Mouse (Mus musculus) ES-Bruce4 (cell line): ENCODE results near the gene Plekho2. TPM values are rescaled to one million over a fixed set of nuclear protein-coding genes. Genes with fewer than 3 reads are reported as not detected.

Source experiments
- H3K27ac ChIP-seq: 2 replicates; pipeline ENCODE4 v1.5.1; 2012; ENCODE audit warnings: low read length, inconsistent platforms; ENCODE audit not compliant: insufficient read depth
- H3K27me3 ChIP-seq: 2 replicates; pipeline ENCODE4 v1.6.1; 2012; ENCODE audit warnings: mild to moderate bottlenecking, low read length, inconsistent platforms; ENCODE audit not compliant: control insufficient read depth, poor library complexity, insufficient read depth, severe bottlenecking
- H3K36me3 ChIP-seq: 2 replicates; pipeline ENCODE4 v1.6.1; 2012; ENCODE audit warnings: inconsistent platforms, mild to moderate bottlenecking, low read length, moderate library complexity; ENCODE audit not compliant: control insufficient read depth, poor library complexity, insufficient read depth, severe bottlenecking
- H3K4me1 ChIP-seq: one replicate; pipeline ENCODE4 v1.8.1; 2011; ENCODE audit warnings: low read length; ENCODE audit not compliant: control insufficient read depth, insufficient read depth
- H3K4me3 ChIP-seq: 2 replicates; pipeline ENCODE4 v1.5.1; 2011; ENCODE audit warnings: low read depth, mild to moderate bottlenecking, low read length
- H3K9ac ChIP-seq: 2 replicates; pipeline ENCODE4 v1.6.1; 2012; ENCODE audit warnings: low read depth, mild to moderate bottlenecking, inconsistent platforms; ENCODE audit not compliant: poor library complexity, severe bottlenecking
- H3K9me3 ChIP-seq: replicated peaks from 2 replicates; pipeline ENCODE4 v1.6.1; 2012; ENCODE audit warnings: mild to moderate bottlenecking, low read length, inconsistent platforms; ENCODE audit not compliant: control insufficient read depth, poor library complexity, insufficient read depth, severe bottlenecking
- CTCF ChIP-seq: IDR thresholded peaks from one replicate; pipeline ENCODE4 v1.8.1; 2011; ENCODE audit warnings: low read depth, low read length
- EP300 ChIP-seq: IDR thresholded peaks from 2 replicates; pipeline ENCODE4 v1.6.1; 2011; ENCODE audit warnings: low read depth, low read length; ENCODE audit not compliant: insufficient read depth
- POLR2A ChIP-seq: IDR thresholded peaks from one replicate; pipeline ENCODE4 v1.8.1; 2011; ENCODE audit warnings: low read length; ENCODE audit not compliant: insufficient read depth
- polyA plus RNA-seq: library from polyadenylated mRNA; stranded (reverse); fragments of >200 nt; gene quantifications from 2 replicates; pipeline ENCODE4 v1.2.4, GENCODE M21; 2011; ENCODE audit warnings: low read depth; ENCODE audit not compliant: missing spikeins, insufficient read depth, insufficient read length

The Plekho2 gene
- polyA plus RNA-seq, 1 experiment = 6.1 TPM

DNA sequence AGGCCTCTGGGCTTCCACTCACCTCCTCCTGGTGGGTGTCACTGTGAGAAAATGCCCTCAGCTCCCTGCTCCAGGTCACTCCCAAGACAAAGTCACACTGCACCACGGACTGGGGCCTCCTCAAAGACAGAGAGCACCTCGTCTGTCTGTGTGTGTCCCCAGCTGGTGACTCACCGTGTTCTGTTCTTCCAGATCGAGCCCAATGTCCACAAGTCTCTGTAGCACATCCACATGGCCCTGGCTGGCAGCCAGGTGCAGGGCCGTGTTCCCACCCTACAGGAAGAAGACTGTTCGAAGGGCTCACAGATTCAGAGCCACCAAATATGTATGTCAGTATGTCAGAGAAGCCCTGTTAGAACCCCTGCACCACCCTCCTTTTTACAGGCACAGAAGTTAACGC is 71.4 kb downstream of the Plekho2 start:
- no peak overlapping the region for H3K4me3 ChIP-seq

DNA sequence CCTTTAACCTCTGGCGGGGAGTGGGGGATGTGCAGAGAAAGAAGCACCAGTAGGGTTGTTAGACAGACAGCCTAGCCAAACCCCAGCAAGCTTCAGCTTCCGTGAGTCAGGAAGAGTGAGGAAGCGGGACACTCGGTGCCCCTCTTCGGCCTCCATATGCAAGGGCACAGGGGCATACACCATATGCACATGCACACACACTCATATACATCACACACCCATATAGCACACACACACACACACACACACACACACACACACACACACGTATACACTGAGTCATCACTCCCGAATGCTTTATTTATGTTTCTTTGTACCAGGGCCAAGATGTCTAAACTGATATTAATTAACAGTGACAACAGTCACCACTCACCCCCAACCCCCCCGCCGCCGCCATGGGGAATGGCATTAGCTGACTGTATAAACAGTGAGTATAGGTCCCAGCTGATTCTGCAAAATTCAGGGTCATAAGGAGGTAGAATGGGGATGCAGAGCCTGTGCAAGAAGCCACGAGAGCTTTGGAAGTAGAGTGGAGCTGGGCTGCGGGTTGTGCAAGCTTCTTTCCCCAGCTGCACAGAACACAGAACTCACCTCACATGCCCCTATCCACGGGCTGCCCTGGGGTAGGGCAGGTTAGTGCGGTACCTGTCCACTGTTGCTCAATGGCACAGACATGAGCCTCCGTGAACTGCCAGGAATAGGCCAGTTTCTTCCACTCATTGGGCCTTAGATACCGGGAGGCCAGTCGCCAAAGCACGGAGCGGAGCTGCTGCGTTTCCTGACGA is 76.9 kb downstream of the Plekho2 start:
- Histone ChIP-seq H3K4me1 (no peaks in the 10 kb centered on the region), H3K9ac (no peak overlapping the region), H3K27me3 (no peaks in the 10 kb centered on the region), H3K27ac (no peak overlapping the region), H3K4me3 (no peak overlapping the region), H3K9me3 (no peaks in the 10 kb centered on the region), H3K36me3 (no peaks in the 10 kb centered on the region)
- TF ChIP-seq CTCF (no peak), EP300 (no peak), POLR2A (no peak)

More for the DNA sequence above, 71.4 kb downstream of the Plekho2 start:
- no peak for TF ChIP-seq EP300
- TF ChIP-seq CTCF = no peak
- TF ChIP-seq POLR2A = no peak
- Histone ChIP-seq H3K27me3 (no peaks in the 10 kb centered on the region), H3K9me3 (no peaks in the 10 kb centered on the region), H3K27ac (no peak overlapping the region), H3K9ac (no peak overlapping the region), H3K4me1 (no peaks in the 10 kb centered on the region), H3K36me3 (no peaks in the 10 kb centered on the region)

Other genes with a start within 250 kb of the Plekho2 start
- 31.1 and 37.7 TPM in 2 replicates for gene Pdcd7, start 233.9 kb downstream of the Plekho2 start, polyA plus RNA-seq
- 1.5 and 1.8 TPM in 2 replicates for gene Ubap1l, start 219.0 kb downstream of the Plekho2 start, polyA plus RNA-seq
- gene Kbtbd13, start 188.4 kb downstream of the Plekho2 start, polyA plus RNA-seq = 0.27 and 0.52 TPM in 2 replicates
- gene Rasl12, start 181.5 kb downstream of the Plekho2 start, polyA plus RNA-seq = 0.33 and 0.40 TPM in 2 replicates
- not detected in 2 replicates for gene Slc51b, start 157.1 kb downstream of the Plekho2 start, polyA plus RNA-seq
- gene Mtfmt, start 144.3 kb downstream of the Plekho2 start, polyA plus RNA-seq = 16.7 and 22.4 TPM in 2 replicates
- gene Spg21, start 119.1 kb downstream of the Plekho2 start, polyA plus RNA-seq = 50.8 and 52.8 TPM in 2 replicates
- gene Ankdd1a, start 59.8 kb downstream of the Plekho2 start, polyA plus RNA-seq = not detected in 2 replicates
- gene Pif1, start 7.1 kb upstream of the Plekho2 start, polyA plus RNA-seq = 27.7 and 32.3 TPM in 2 replicates
- gene Rbpms2, start 49.6 kb upstream of the Plekho2 start, polyA plus RNA-seq = 162 and 174 TPM in 2 replicates
- 69.0 and 81.5 TPM in 2 replicates for gene Oaz2, start 88.0 kb upstream of the Plekho2 start, polyA plus RNA-seq
- gene Zfp609, start 247.5 kb upstream of the Plekho2 start, polyA plus RNA-seq = 47.0 and 48.8 TPM in 2 replicates